Mouse (Mus musculus): ENCODE measurements at regions not wholly inside any gene's neighbourhood (a gene's known extent, or its start where the extent isn't known, plus 50 kb on each side); places are given as distances from the start of the nearest gene placed in this dataset.

DNA sequence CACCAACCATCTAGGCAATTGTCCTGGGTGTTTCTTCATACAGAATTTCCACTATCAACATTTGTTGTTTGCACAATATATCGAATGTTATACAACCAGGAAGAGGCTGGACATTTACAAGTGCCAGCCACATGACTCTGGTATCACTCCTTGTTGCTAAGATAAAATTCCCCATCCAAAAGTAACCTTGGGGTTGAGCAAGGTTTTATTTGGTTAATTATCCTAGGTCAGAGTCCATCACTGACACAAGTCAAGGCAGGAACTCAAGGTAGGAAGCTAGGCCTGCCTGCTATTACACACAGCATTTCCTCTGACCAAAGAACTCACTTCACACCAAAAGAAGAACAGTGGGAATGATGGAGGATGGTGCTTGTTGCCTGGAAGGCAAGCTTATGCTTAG, 120.7 kb upstream of the Plppr1 start:
- Histone ChIP-seq H3K4me3 (ENCODE audit: insufficient read depth, low read length) (no peak overlapping the region), H3K27ac (ENCODE audit: insufficient read depth, low read length) (no peak overlapping the region), H3K4me1 (ENCODE audit: control insufficient read depth, insufficient read depth, low read length) (no peaks in the 10 kb centered on the region)
- TF ChIP-seq CTCF (IDR thresholded peaks at IDR 0.05; ENCODE audit: borderline replicate concordance, insufficient read depth, low read length) (no peak), POLR2A (IDR thresholded peaks at IDR 0.05; ENCODE audit: low read depth, low read length) (no peak)

DNA sequence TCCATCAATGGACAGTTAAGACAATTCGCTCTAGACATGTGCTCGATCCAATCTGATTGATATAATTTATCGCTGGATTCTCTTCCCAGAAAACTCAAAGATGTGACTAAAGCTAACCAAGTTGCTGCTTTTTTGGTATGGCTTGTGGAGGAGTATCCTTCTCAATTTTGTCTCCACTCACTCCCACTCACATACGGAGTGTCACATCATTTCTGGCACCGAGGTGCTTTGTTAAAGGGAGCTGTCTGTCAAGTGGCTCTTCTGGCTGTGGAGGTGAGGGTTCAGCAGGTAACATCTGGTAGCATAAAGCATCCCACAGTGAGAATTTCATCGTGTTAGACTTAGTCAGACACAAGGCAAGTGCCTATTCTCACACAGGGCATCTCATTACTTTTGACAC, 120.2 kb upstream of the Plppr1 start:
- no peak overlapping the region for H3K27ac ChIP-seq (ENCODE audit: insufficient read depth, low read length)
- TF ChIP-seq CTCF (IDR thresholded peaks at IDR 0.05; ENCODE audit: borderline replicate concordance, insufficient read depth, low read length) (no peak), POLR2A (IDR thresholded peaks at IDR 0.05; ENCODE audit: low read depth, low read length) (no peak)
- no peak overlapping the region for H3K4me3 ChIP-seq (ENCODE audit: insufficient read depth, low read length)
- no peaks in the 10 kb centered on the region for H3K4me1 ChIP-seq (ENCODE audit: control insufficient read depth, insufficient read depth, low read length)

DNA sequence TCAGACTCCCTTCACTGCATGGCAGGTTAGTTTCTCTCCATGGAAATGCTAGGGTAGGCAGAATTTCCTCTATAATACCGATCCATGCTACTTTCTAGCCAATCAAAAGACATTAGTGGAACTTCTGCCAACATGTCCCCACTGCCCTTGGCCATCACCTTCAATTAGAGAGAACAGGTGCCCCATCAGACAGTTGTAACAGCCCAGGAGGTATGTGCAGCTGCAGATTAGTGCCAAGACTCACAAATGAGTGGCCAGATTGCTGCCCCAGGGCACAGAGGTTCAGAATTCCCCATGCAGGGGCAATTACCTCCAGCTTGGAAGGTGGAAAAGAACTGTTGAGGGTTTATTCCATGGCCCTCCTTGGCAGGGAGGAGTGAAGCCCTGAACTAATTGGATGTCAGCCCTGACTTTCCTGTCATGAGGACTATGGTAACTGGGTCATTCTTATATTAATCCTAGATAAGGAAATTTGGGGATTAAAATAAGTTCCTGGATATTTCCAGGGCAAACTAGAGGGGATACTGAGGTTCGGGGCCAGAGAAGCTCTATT, 113.7 kb upstream of the Plppr1 start:
- H3K27ac ChIP-seq (ENCODE audit: insufficient read depth, low read length), result no peak overlapping the region
- TF ChIP-seq CTCF (IDR thresholded peaks at IDR 0.05; ENCODE audit: borderline replicate concordance, insufficient read depth, low read length), result no peak
- TF ChIP-seq POLR2A (IDR thresholded peaks at IDR 0.05; ENCODE audit: low read depth, low read length), result no peak
- H3K4me1 ChIP-seq (ENCODE audit: control insufficient read depth, insufficient read depth, low read length), result no peaks in the 10 kb centered on the region
- no peak overlapping the region for H3K4me3 ChIP-seq (ENCODE audit: insufficient read depth, low read length)

DNA sequence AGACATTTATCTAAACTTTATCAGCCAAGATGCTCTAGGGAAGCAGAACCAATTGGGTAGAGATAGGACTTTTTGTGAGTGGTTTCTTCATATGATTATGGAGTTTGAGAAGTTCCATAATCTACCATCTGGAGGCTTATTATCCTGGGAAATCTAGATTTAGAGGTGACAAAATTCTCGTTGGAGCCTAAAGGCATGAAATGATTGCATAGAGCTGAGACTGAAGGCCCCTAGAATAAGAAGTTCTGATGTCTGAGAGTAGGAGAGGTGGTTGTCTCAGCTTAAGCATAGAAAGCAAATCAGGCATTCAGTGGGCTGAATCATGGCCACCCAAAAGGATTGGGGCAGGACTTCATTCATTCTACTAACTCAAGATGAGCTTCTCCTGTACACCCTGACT, 106.1 kb upstream of the Plppr1 start:
- Histone ChIP-seq H3K4me3 (ENCODE audit: insufficient read depth, low read length) (no peak overlapping the region), H3K27ac (ENCODE audit: insufficient read depth, low read length) (no peak overlapping the region), H3K4me1 (ENCODE audit: control insufficient read depth, insufficient read depth, low read length) (no peaks in the 10 kb centered on the region)
- no peak for TF ChIP-seq CTCF (IDR thresholded peaks at IDR 0.05; ENCODE audit: borderline replicate concordance, insufficient read depth, low read length)
- no peak for TF ChIP-seq POLR2A (IDR thresholded peaks at IDR 0.05; ENCODE audit: low read depth, low read length)

DNA sequence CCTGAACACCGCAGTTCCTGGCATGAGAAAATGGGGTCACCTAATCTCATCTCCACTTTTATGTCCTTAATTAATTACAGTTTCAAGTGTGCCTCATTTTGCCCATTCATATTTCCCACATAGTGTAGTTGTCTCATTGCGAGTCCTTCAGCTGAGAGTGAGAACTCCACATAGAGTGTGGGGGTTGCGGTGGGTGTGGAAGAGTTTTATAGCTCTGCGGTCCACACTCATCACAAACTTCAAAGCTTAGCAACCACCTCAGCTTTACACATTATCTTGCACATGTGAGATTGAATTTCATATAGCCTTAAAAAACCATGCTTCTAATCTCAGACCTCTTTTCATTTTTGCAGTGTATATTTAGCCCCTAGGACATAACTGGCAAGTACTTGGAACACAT, 83.3 kb upstream of the Plppr1 start:
- Histone ChIP-seq H3K4me1 (ENCODE audit: control insufficient read depth, insufficient read depth, low read length) (no peaks in the 10 kb centered on the region), H3K27ac (ENCODE audit: insufficient read depth, low read length) (no peak overlapping the region), H3K4me3 (ENCODE audit: insufficient read depth, low read length) (no peak overlapping the region)
- TF ChIP-seq POLR2A (IDR thresholded peaks at IDR 0.05; ENCODE audit: low read depth, low read length), result no peak
- TF ChIP-seq CTCF (IDR thresholded peaks at IDR 0.05; ENCODE audit: borderline replicate concordance, insufficient read depth, low read length), result no peak

DNA sequence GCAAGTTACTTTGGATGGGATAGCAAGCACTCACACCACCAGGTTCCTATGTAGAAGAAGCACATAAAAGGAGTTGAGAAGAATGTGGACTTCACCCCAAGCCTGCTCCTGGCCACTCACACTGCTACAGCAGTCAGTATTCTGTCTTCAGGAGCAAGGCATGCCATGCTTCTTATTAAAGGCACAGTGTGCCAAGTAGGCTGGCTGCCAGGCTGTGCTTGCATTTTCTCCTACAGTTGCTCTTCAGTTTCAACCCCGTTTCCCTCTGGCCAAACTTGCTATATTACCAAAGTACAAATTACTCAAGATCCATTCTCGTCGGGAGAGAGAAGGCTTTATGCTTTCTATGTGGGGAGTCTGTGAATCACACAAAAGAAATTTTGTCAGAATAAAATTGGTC, 67.1 kb upstream of the Plppr1 start:
- TF ChIP-seq CTCF (IDR thresholded peaks at IDR 0.05; ENCODE audit: borderline replicate concordance, insufficient read depth, low read length) (no peak), POLR2A (IDR thresholded peaks at IDR 0.05; ENCODE audit: low read depth, low read length) (no peak)
- H3K4me3 ChIP-seq (ENCODE audit: insufficient read depth, low read length), result no peak overlapping the region

More for the DNA sequence above, 67.1 kb upstream of the Plppr1 start:
- H3K4me1 ChIP-seq (ENCODE audit: control insufficient read depth, insufficient read depth, low read length), result no peaks in the 10 kb centered on the region; the same call in 1 of the 2 replicates
- H3K27ac ChIP-seq (ENCODE audit: insufficient read depth, low read length), result no peak overlapping the region
